Mouse (Mus musculus): ENCODE data around the gene Gga1.
A peak's percentile ranks its signal among the peaks of the same experiment; 100 is the strongest.

Gga1 gene

DNA sequence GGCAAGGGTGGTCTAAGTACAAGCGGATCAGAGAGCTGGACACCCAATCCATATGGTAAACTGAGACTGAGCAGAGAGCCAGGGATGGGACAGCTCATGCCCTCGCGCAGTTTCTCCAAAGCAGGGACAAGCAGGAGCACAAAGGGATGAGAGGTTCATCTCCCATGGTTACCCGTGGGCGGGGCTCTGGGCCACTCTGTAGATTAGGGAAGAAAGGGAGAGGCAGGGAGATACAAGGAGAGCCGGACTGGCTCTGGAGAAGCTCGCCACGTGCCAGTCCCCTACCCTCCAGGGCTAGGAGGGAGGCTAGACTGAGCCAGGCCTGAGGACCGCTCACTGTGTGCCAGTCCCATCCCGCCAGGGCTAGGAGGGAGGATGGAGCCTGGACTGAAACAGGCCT, 60.3 kb downstream of the Gga1 start:
- no peak for DNase-seq (ENCODE audit: low spot score)

GRCm38 (mm10) chr15:78937963-78938362, 61.0 kb downstream of the Gga1 start:
- no peak for DNase-seq (ENCODE audit: low spot score)

DNA sequence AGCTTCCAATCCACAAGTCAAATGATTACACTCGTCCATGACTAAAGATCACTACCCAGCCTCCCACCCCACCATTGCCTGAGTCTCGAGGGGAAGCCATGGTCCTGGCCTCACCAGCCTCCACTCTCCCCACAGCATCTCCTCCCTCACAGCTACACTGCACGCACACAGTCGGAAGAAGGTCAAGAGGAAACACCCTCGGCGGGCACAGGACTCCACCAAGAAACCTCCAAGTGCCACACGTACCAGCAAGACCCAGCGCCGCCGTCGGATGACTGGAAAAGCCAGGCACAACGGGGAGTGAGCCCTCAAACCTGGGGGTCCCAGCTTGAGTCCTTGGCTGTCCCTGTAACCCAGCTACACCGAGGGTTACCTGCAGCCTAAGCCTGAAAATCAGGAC, 63.3 kb downstream of the Gga1 start:
- no peak for DNase-seq (ENCODE audit: low spot score)

DNA sequence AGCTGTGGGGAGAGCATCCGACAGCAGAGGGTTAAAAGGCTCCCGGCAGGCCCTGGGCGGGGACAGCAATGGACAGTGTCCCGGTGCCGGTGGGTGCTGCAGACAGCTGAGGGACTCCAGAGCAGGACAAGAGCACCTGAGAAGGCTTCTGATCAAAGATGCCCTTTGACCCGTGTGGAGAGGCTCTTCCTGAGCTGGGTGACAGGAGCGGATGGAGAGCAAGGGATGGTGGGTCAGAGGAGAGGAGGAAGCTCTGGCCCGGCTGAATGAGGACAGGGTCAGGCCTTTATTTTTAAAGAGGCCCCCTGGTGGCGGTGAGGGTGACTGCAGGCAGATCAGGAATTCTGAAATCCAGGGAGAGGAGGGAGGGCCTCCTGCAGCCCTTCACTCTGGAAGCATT, 65.7 kb downstream of the Gga1 start:
- peak; percentile 89 for DNase-seq (ENCODE audit: low spot score)
